Mouse (Mus musculus): ENCODE data around the gene Olfr924.
"Not testable (repeated sequence)": the region's sequence is repeated elsewhere in the genome, so short reads cannot be mapped to it uniquely, and the experiment has no call there.

The Olfr924 gene

DNA sequence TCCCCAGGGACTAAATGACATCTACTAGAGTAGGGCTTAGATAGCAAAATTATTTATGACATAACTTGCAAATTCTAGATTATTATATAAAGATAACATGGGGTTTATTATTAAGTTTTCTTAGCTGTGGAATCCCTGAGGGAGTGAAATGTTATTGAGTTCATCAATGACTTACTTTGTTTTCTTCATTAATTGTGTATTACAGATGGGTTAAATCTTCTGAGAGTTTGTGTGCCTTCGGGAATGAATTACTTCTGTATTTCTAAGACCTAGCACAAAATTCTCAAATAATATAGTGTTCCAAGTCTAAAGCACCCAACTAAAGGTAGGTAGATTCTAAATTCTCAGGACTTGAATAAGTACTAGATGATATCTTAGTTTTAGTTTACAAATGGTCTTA lies at the start of gene Olfr924:
Olfr924 (plus strand) TSS at position 301 of the 400 bp plus-strand sequence.
- no peak for DNase-seq

DNA sequence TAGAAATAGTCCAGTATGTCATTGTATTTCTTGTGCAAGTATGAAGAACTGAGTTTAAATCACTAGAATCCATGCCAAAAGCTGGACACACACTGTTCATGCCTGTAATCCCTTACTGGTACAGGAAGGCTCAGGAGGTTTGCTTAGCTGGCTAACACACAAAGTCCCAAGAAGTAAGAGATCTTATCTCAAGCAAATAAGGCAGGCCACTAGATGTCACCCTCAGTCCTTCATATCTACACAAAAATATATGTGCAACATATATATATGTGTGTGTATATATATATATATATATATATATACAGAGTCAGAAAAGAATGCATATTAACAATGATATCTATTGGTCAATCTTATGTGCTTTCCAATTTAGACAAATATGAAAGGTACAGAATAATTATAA lies 38.6 kb upstream of the Olfr924 start:
- no peak for DNase-seq

DNA sequence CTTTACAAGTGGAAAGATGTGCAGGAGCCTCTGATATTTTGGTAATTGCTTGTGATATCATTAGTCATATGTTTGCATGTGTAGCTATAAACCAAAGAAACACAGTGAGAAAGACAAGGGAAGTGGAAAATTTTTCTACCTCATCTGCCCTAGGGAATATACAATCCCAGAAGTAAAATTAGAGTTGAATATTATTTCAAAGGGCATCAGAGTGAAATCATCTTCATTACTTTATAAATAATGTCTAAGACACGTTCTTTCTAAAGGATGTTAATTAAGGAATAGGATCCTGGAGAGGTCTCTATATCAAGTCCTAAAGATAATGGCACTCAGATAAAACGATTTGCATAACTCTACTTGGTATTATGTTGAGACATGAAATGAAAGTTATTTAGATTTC lies 29.9 kb upstream of the Olfr924 start, which contains the start of gene Olfr922:
Olfr922 (plus strand) TSS at position 301 of the 400 bp plus-strand sequence.
- no peak for DNase-seq

DNA sequence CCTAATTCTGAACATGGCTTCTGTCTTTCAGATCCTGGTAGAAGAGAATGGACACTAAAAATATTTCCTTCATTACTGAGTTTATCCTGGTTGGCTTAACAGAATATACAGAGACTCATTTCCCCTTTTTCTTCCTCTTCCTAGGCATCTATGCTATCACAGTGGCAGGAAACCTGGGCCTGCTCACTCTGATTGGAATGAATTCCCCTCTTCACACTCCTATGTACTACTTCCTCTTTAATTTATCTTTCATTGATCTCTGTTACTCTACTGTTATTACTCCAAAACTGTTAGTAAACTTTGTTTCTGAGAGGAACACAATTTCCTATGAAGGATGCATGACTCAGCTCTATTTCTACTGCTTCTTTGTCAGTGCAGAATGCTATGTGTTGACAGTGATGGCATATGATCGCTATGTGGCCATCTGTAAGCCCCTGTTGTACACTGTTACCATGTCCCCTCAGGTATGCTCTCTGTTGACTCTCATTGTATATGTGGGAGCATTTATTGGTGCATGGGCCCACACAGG lies 28.7 kb upstream of the Olfr924 start:
- no peak for DNase-seq

DNA sequence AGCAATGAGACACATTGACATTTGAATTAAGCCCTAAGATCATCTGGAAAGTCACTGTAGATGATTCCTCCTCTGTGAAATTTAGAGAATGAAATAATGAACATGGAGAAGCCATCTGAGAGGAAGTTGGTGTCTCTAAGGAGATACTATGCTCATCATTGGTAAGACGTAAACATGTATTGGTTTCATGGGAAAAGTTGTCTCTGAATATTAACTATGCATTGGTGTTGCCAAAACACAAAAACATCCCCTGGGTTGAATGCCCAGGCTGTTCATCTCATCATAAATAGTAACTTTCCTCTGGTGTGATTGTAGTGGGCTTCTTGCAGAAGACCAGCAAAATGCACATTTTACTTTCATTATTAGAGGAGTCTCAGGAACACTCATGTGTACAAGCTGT lies 18.0 kb upstream of the Olfr924 start, which contains the start of gene Olfr923:
Olfr923 (plus strand) TSS at position 301 of the 400 bp plus-strand sequence.
- no peak for DNase-seq

DNA sequence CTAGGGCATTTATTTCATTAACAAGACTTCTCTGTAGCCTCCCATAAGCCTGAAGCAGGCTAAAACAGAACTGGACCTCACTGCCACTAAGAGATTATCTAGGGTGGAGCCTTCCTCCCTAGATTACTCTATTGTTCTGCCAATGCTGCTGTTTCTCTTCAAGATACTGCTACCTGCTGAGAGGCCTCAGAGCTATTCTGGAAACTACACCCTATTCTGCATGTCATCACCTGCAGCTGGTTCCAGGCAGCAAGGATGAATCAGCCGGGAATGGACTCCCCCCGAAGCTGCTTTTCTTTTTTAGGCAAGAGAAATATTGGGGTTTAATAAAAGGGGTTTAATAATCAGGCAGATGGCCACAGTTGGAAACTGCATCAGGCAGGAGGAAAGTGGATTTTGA lies 11.2 kb upstream of the Olfr924 start:
- DNase-seq: no peak

DNA sequence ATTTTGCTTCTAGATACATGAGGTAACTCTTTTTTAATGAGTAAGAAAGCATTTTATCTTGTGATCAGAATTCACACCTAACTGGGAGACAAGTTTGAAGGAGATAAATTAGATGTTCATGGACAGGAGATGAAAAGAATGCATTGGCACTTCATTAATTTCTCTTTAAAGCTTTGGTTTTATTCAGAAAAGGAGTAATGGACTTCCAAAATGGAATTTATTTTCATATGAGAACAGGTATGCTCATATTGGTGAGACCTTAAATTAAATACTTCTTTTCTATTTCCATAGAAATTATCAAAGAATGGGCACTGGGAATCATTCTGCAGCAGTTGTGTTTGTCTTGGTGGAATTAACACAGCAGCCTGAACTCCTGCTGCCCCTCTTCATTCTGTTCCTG lies 10.5 kb downstream of the Olfr924 start, which contains the start of gene Olfr26:
Olfr26 (plus strand) TSS at position 301 of the 400 bp plus-strand sequence.
- no peak for DNase-seq

DNA sequence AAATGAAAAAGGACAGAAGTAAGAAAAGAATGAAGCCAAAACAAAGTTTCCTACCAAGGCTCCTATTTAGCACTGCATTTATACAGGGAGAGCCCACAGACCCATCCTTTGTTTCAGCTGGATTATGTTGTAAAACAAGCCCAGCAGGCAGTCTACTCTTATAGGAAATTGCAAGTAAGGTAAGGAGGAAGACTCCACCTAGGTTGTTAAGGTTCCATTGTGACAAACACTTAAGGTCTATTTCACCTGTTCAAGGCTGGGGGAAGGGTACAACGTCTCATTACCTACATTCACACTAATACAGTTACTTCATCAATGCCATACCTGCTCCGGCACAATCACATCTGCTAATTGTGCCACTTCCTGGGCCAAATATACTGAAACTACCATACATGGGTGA lies 30.6 kb downstream of the Olfr924 start:
- not testable (repeated sequence) for DNase-seq

DNA sequence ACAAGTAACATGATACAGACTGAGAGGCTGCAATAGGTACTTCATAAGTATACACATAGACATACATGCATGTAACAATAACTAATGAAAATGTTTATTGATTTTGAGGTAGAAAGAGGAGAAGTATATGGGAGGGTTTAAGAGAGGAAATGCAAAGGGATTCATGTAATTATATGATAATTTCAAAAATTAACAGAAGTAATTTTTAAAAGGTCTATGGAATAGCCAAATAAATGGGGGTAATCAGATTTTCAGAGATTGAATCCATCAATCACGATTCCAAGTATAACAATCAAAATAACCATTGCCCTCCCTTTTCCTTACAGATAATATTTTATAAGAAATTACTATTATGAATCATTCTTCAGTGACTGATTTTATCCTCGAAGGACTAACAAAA lies 32.6 kb downstream of the Olfr924 start, which contains the start of gene Olfr926:
Olfr926 (plus strand) TSS at position 301 of the 400 bp plus-strand sequence.
- DNase-seq: no peak
